Mouse (Mus musculus) T-cell, adult 2 months (primary cell): Measurements from ENCODE around the gene Sec14l3.
A peak's percentile ranks its signal among the peaks of the same experiment; 100 is the strongest.
"Not testable (repeated sequence)": the region's sequence is repeated elsewhere in the genome, so short reads cannot be mapped to it uniquely, and the experiment has no call there.

Experiments
- DNase-seq: peaks from one replicate; pipeline ENCODE4 v3.0.0; 2022; ENCODE audit warnings: low spot score

Sec14l3 gene

GRCm38 (mm10) chr11:4064627-4065122 is at the start of gene Sec14l3:
Gene Sec14l3 (plus strand): TSS chr11:4064841.
- no peak for DNase-seq

GRCm38 (mm10) chr11:4015796-4016195 is 48.8 kb upstream of the Sec14l3 start:
- DNase-seq, result not testable (repeated sequence)

GRCm38 (mm10) chr11:4022111-4022510 is 42.5 kb upstream of the Sec14l3 start:
- not testable (repeated sequence) for DNase-seq

- DNase-seq, result no peak
Measured at GRCm38 (mm10) chr11:4023321-4023720, 41.3 kb upstream of the Sec14l3 start.

- DNase-seq, result no peak
Measured at GRCm38 (mm10) chr11:4027066-4027465, 37.6 kb upstream of the Sec14l3 start.

- no peak for DNase-seq
Measured at GRCm38 (mm10) chr11:4027561-4028334, 36.9 kb upstream of the Sec14l3 start.

GRCm38 (mm10) chr11:4029343-4029742 is 35.3 kb upstream of the Sec14l3 start:
- no peak for DNase-seq

- no peak for DNase-seq
Measured at GRCm38 (mm10) chr11:4031126-4031941, 33.3 kb upstream of the Sec14l3 start, which contains the start of gene Sec14l4. Gene Sec14l4 (plus strand): TSS chr11:4031462.

GRCm38 (mm10) chr11:4031961-4032360 is 32.7 kb upstream of the Sec14l3 start:
- no peak for DNase-seq

GRCm38 (mm10) chr11:4033471-4033870 is 31.2 kb upstream of the Sec14l3 start:
- DNase-seq, result no peak

GRCm38 (mm10) chr11:4034169-4034568 is 30.5 kb upstream of the Sec14l3 start:
- DNase-seq, result no peak

GRCm38 (mm10) chr11:4035116-4035892 is 29.3 kb upstream of the Sec14l3 start:
- DNase-seq, result no peak

- no peak for DNase-seq
Measured at GRCm38 (mm10) chr11:4035916-4036315, 28.7 kb upstream of the Sec14l3 start.

GRCm38 (mm10) chr11:4036365-4037084 is 28.1 kb upstream of the Sec14l3 start:
- DNase-seq, result no peak

GRCm38 (mm10) chr11:4039951-4040350 is 24.7 kb upstream of the Sec14l3 start:
- no peak for DNase-seq

GRCm38 (mm10) chr11:4041123-4041625 is 23.5 kb upstream of the Sec14l3 start:
- no peak for DNase-seq

- DNase-seq, result no peak
Measured at GRCm38 (mm10) chr11:4043081-4043480, 21.6 kb upstream of the Sec14l3 start.

- DNase-seq, result no peak
Measured at GRCm38 (mm10) chr11:4046526-4046925, 18.1 kb upstream of the Sec14l3 start.

- no peak for DNase-seq
Measured at GRCm38 (mm10) chr11:4047766-4048165, 16.9 kb upstream of the Sec14l3 start.

GRCm38 (mm10) chr11:4048438-4048837 is 16.2 kb upstream of the Sec14l3 start:
- no peak for DNase-seq

GRCm38 (mm10) chr11:4053586-4053985 is 11.1 kb upstream of the Sec14l3 start:
- peak; percentile 46 for DNase-seq
